Mouse (Mus musculus) lung, embryonic 15.5 days (tissue): Measurements from ENCODE around the gene Habp2. TPM values are rescaled to one million over a fixed set of nuclear protein-coding genes. Genes with fewer than 3 reads are reported as not detected.

Source experiments
- ATAC-seq: fragments of 200-750 bp; cut with Nextera tagmentation; 2 replicates; pipeline ENCODE4 v1.8.0; 2017; ENCODE audit warnings: moderate number of reproducible peaks, borderline replicate concordance; ENCODE audit not compliant: low FRiP score, low TSS enrichment; ENCODE audit errors: extremely low read depth
- H3K27ac ChIP-seq: fragments of 300-500 bp; sonication (generic); 2 replicates; pipeline ENCODE4 v1.5.1; 2015; ENCODE audit warnings: moderate library complexity, mild to moderate bottlenecking, inconsistent platforms
- H3K27me3 ChIP-seq: fragments of 300-500 bp; sonication (generic); 2 replicates; pipeline ENCODE4 v1.6.1; 2015; ENCODE audit warnings: inconsistent platforms
- H3K36me3 ChIP-seq: fragments of 300-500 bp; sonication (generic); 2 replicates; pipeline ENCODE4 v1.6.1; 2015; ENCODE audit warnings: inconsistent platforms
- H3K4me1 ChIP-seq: fragments of 300-500 bp; sonication (generic); 2 replicates; pipeline ENCODE4 v1.6.1; 2015; ENCODE audit warnings: inconsistent platforms
- H3K4me2 ChIP-seq: fragments of 300-500 bp; sonication (generic); 2 replicates; pipeline ENCODE4 v1.6.1; 2015; ENCODE audit warnings: inconsistent platforms, mild to moderate bottlenecking, moderate library complexity
- H3K4me3 ChIP-seq: fragments of 300-500 bp; sonication (generic); 2 replicates; pipeline ENCODE4 v1.5.1; 2015; ENCODE audit warnings: mild to moderate bottlenecking, inconsistent platforms
- H3K9ac ChIP-seq: fragments of 300-500 bp; sonication (generic); 2 replicates; pipeline ENCODE4 v1.6.1; 2015; ENCODE audit warnings: inconsistent platforms
- H3K9me3 ChIP-seq: fragments of 300-500 bp; sonication (generic); 2 replicates; pipeline ENCODE4 v1.6.1; 2016; ENCODE audit warnings: inconsistent platforms
- WGBS: fragments of 180-500 bp; shearing (Covaris S2); methylation state at CpG from one replicate; pipeline ENCODE4 v1.1.7; 2015; 5-methylcytosine and 5-hydroxymethylcytosine counted together
- polyA plus RNA-seq: library from polyadenylated mRNA; unstranded; fragments of >200 nt; fragmentation: Nextera tagmentation; extraction: Ambion mirVana; gene quantifications from 2 replicates; pipeline ENCODE4 v1.2.1, GENCODE M21; 2015

Gene Habp2
- polyA plus RNA-seq, 1 experiment from 2014 or later: 3.8 TPM

DNA sequence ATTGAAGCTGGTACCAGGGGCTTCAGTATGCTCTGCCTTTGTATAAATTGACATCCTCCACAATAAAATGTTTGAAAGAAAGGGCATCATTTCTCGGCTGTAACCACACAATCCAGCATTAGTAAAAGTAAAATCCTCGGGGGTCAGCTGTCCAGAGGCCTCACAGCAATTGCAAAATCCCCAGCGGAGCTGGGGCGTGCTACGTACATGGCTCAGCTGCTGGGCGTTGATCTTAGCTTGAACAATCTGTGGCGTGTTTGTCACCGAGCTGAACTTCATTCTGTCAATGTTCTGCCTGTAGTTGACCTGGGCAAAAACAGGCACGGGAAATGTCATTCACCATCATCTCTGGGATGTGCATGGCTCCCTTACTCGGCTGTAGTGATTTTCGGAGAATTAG lies 79.2 kb downstream of the Habp2 start:
- WGBS: 53% methylated on average over 11 of the region's 11 CpGs

DNA sequence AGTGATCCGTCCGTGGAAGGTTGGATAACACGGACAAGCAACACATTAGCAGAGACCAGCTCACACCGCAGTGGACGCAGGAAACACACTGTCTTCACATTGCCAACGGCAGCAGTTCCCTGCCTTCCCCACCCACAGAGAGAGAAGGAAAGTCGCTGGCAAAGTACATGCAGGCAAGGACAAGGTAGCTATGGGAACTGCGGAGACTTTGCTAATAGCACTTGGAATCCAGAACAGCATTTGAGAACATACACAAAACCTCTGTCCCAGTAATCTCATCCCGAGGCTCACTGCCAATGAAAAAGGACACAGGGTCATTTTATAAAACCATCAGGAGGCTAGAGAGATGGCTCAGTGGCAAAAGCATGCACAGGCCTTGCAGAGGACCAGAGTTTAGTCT lies 79.7 kb downstream of the Habp2 start:
- Histone ChIP-seq H3K27ac (peak overlapping the region; percentile 63), H3K4me3 (no peak overlapping the region), H3K27me3 (no peaks in the 10 kb centered on the region), H3K4me1 (peaks cover 18% of the 10 kb centered on the region), H3K9ac (no peak overlapping the region), H3K36me3 (no peaks in the 10 kb centered on the region), H3K4me2 (0 out of 2 replicates have a peak overlapping the region, but pooled peaks have one; percentile 1), H3K9me3 (no peaks in the 10 kb centered on the region)
- WGBS: 52% methylated on average over 9 of the region's 9 CpGs
- ATAC-seq: peak; percentile 35; the same call in 1 of the 2 replicates

More for the DNA sequence above, 79.2 kb downstream of the Habp2 start:
- Histone ChIP-seq H3K4me1 (peaks cover 18% of the 10 kb centered on the region), H3K27me3 (no peaks in the 10 kb centered on the region), H3K9me3 (no peaks in the 10 kb centered on the region), H3K4me2 (0 out of 2 replicates have a peak overlapping the region, but pooled peaks have one; percentile 1), H3K9ac (no peak overlapping the region), H3K4me3 (no peak overlapping the region), H3K27ac (peak overlapping the region; percentile 63), H3K36me3 (no peaks in the 10 kb centered on the region)
- ATAC-seq: peak; percentile 71; the same call in 1 of the 2 replicates

DNA sequence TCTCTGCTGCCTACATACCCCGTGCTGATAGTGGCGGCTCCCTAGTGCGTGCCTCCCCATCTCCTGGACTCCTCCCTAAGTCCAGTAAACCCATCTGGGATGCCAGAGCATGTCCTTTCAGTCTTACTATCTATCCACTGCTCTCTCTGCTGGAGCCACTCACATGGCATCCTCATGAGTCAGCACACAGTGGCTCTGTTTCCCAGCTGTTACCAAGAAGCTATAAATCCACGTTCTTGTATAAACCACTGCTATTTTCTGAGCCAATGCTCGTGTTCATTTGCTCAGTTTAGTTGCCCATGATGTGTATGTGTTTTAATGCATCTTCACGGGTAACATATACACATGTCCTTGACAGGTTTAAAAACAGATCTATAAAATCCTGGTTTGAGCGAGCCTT lies 80.8 kb downstream of the Habp2 start:
- WGBS: 67% methylated on average over 7 of the region's 7 CpGs
- Histone ChIP-seq H3K27ac (no peak overlapping the region), H3K4me2 (no peak overlapping the region)

GRCm38 (mm10) chr19:56368912-56369311 lies 82.0 kb downstream of the Habp2 start:
- Histone ChIP-seq H3K4me3 (no peak overlapping the region), H3K27ac (no peak overlapping the region), H3K9me3 (no peaks in the 10 kb centered on the region), H3K4me2 (no peak overlapping the region), H3K36me3 (no peaks in the 10 kb centered on the region), H3K9ac (no peak overlapping the region), H3K27me3 (no peaks in the 10 kb centered on the region), H3K4me1 (peaks cover 18% of the 10 kb centered on the region)
- 80% methylated on average over 7 of the region's 7 CpGs for WGBS
- no peak for ATAC-seq

More for the DNA sequence above, 80.8 kb downstream of the Habp2 start:
- ATAC-seq: no peak
- Histone ChIP-seq H3K36me3 (no peaks in the 10 kb centered on the region), H3K4me3 (no peak overlapping the region), H3K9ac (no peak overlapping the region), H3K27me3 (no peaks in the 10 kb centered on the region), H3K9me3 (no peaks in the 10 kb centered on the region), H3K4me1 (peaks cover 18% of the 10 kb centered on the region)

Other genes with a start within 250 kb of the Habp2 start
- 0.86 and 1.0 TPM in 2 replicates for gene Nrap, start 102.9 kb downstream of the Habp2 start, polyA plus RNA-seq
- gene Casp7, start 110.0 kb downstream of the Habp2 start, polyA plus RNA-seq: 33.4 and 34.8 TPM in 2 replicates
- gene Plekhs1, start 174.5 kb downstream of the Habp2 start, polyA plus RNA-seq: 0.31 and 0.60 TPM in 2 replicates